Mouse (Mus musculus): Measurements from ENCODE around the gene Yes1. TPM values are rescaled to one million over a fixed set of nuclear protein-coding genes. Genes with fewer than 3 reads are reported as not detected.

Gene Yes1
- total RNA-seq, 2 experiments from 2014 or later: 11.3 to 14.5 TPM

GRCm38 (mm10) chr5:32617851-32618250 is 6.9 kb downstream of the Yes1 start:
- DNase-seq (ENCODE audit: low spot score in 2 of 2): no peak
- Histone ChIP-seq H3K27ac (no peak overlapping the region), H3K4me3 (no peak overlapping the region)
- TF ChIP-seq CTCF (conservative IDR thresholded peaks at IDR 0.05): no peak

GRCm38 (mm10) chr5:32623649-32624048 is 12.7 kb downstream of the Yes1 start:
- TF ChIP-seq CTCF (conservative IDR thresholded peaks at IDR 0.05): no peak
- no peak for DNase-seq (ENCODE audit: low spot score in 2 of 2)
- H3K27ac ChIP-seq: no peak overlapping the region
- H3K4me3 ChIP-seq: no peak overlapping the region

GRCm38 (mm10) chr5:32624777-32625176 is 13.8 kb downstream of the Yes1 start:
- no peak for DNase-seq (ENCODE audit: low spot score in 2 of 2)
- Histone ChIP-seq H3K4me3 (no peak overlapping the region), H3K27ac (no peak overlapping the region)
- TF ChIP-seq CTCF (conservative IDR thresholded peaks at IDR 0.05): no peak

- Histone ChIP-seq H3K27ac (no peak overlapping the region), H3K4me3 (no peak overlapping the region)
- no peak for DNase-seq (ENCODE audit: low spot score in 2 of 2)
- TF ChIP-seq CTCF (conservative IDR thresholded peaks at IDR 0.05): no peak
These were observed 22.2 kb downstream of the Yes1 start for GRCm38 (mm10) chr5:32633185-32633584.

- DNase-seq (ENCODE audit: low spot score in 2 of 2): no peak
- Histone ChIP-seq H3K27ac (no peak overlapping the region), H3K4me3 (no peak overlapping the region)
- peak; percentile 91 for TF ChIP-seq CTCF (conservative IDR thresholded peaks at IDR 0.05)
These were observed 46.4 kb downstream of the Yes1 start for GRCm38 (mm10) chr5:32657386-32657785.

GRCm38 (mm10) chr5:32682475-32682874 is 71.5 kb downstream of the Yes1 start:
- no peak overlapping the region for H3K4me3 ChIP-seq
- TF ChIP-seq CTCF (conservative IDR thresholded peaks at IDR 0.05): no peak

GRCm38 (mm10) chr5:32693411-32693810 is 82.4 kb downstream of the Yes1 start:
- no peak for DNase-seq (ENCODE audit: low spot score in 2 of 2)
- H3K4me3 ChIP-seq: no peak overlapping the region
- no peak overlapping the region for H3K27ac ChIP-seq
- TF ChIP-seq CTCF (conservative IDR thresholded peaks at IDR 0.05): no peak

More at GRCm38 (mm10) chr5:32682475-32682874, 71.5 kb downstream of the Yes1 start:
- H3K27ac ChIP-seq: no peak overlapping the region
- DNase-seq (ENCODE audit: low spot score in 2 of 2): no peak

GRCm38 (mm10) chr5:32697208-32697867 is 86.4 kb downstream of the Yes1 start:
- DNase-seq (ENCODE audit: low spot score in 2 of 2): no peak
- no peak for TF ChIP-seq CTCF (conservative IDR thresholded peaks at IDR 0.05)
- Histone ChIP-seq H3K27ac (no peak overlapping the region), H3K4me3 (no peak overlapping the region)

GRCm38 (mm10) chr5:32706226-32706780 is 95.3 kb downstream of the Yes1 start:
- H3K27ac ChIP-seq: no peak overlapping the region
- TF ChIP-seq CTCF (conservative IDR thresholded peaks at IDR 0.05): no peak
- H3K4me3 ChIP-seq: no peak overlapping the region
- DNase-seq (ENCODE audit: low spot score in 2 of 2): no peak

- Histone ChIP-seq H3K27ac (no peak overlapping the region), H3K4me3 (no peak overlapping the region)
- no peak for TF ChIP-seq CTCF (conservative IDR thresholded peaks at IDR 0.05)
- DNase-seq (ENCODE audit: low spot score in 2 of 2): no peak
These were observed 100.5 kb downstream of the Yes1 start for GRCm38 (mm10) chr5:32711485-32711884.

- no peak for TF ChIP-seq CTCF (conservative IDR thresholded peaks at IDR 0.05)
- DNase-seq (ENCODE audit: low spot score in 2 of 2): no peak
- H3K4me3 ChIP-seq: peak overlapping the region; percentile 76; the same call in 1 of the 2 replicates
- H3K27ac ChIP-seq: no peak overlapping the region
These were observed 101.5 kb downstream of the Yes1 start for GRCm38 (mm10) chr5:32712221-32713041.

GRCm38 (mm10) chr5:32713042-32713702 is 102.2 kb downstream of the Yes1 start:
- TF ChIP-seq CTCF (conservative IDR thresholded peaks at IDR 0.05): no peak
- Histone ChIP-seq H3K4me3 (peak overlapping the region; percentile 76), H3K27ac (peak overlapping the region; percentile 93)
- DNase-seq (ENCODE audit: low spot score in 2 of 2): no peak
